Comparison of ENCODE assay signal across 8 mouse cellular contexts in genomic region chr11:69982877-69983276, GRCm38 (mm10). TPM values are rescaled to one million over a fixed set of nuclear protein-coding genes. Genes with fewer than 3 reads are reported as not detected.
DNase-seq lines count a peak whose midpoint lies in the region; ATAC-seq lines count a peak whose summit lies in the region.

No protein-coding gene starts in this region.

- peak overlapping the region; percentile 94 for H3K4me2 ChIP-seq in hindbrain, embryonic 13.5 days
- peak overlapping the region; percentile 80 for H3K4me2 ChIP-seq in midbrain, embryonic 14.5 days (ENCODE audit: low read length)

- no peaks in the 10 kb centered on the region for H3K27me3 ChIP-seq in forebrain, embryonic 10.5 days (ENCODE audit: poor library complexity, severe bottlenecking)
- no peaks in the 10 kb centered on the region for H3K27me3 ChIP-seq in hindbrain, embryonic 13.5 days
- H3K27me3 ChIP-seq in midbrain, embryonic 14.5 days (ENCODE audit: control insufficient read depth, insufficient read depth, low read length): no peaks in the 10 kb centered on the region

- peak; percentile 77 for DNase-seq in gastrocnemius, adult 18-20 months (ENCODE audit: low spot score)
- DNase-seq in gastrocnemius, postnatal 4 days (ENCODE audit: low spot score in 2 of 2): no peak
- DNase-seq in forebrain, embryonic 10.5 days (ENCODE audit: extremely low spot score, low spot score): no peak
- no peak for DNase-seq in midbrain, embryonic 14.5 days
- DNase-seq in layer of hippocampus, adult 9-11 months: no peak
- DNase-seq in urinary bladder, postnatal 10 days (ENCODE audit: low spot score): no peak
- DNase-seq in kidney, adult 11 months: no peak

- 50% methylated on average over 5 of the region's 5 CpGs for WGBS in forebrain, embryonic 10.5 days
- WGBS in hindbrain, embryonic 13.5 days: 35% methylated on average over 5 of the region's 5 CpGs
- 31% methylated on average over 5 of the region's 5 CpGs for WGBS in midbrain, embryonic 14.5 days

- no peaks in the 10 kb centered on the region for H3K9me3 ChIP-seq in forebrain, embryonic 10.5 days
- no peaks in the 10 kb centered on the region for H3K9me3 ChIP-seq in hindbrain, embryonic 13.5 days
- H3K9me3 ChIP-seq in midbrain, embryonic 14.5 days (ENCODE audit: control insufficient read depth, low read length): no peaks in the 10 kb centered on the region

- peaks cover 64% of the 10 kb centered on the region for H3K36me3 ChIP-seq in forebrain, embryonic 10.5 days (replicated peaks)
- peaks cover 36% of the 10 kb centered on the region for H3K36me3 ChIP-seq in hindbrain, embryonic 13.5 days
- peaks cover 44% of the 10 kb centered on the region for H3K36me3 ChIP-seq in midbrain, embryonic 14.5 days (ENCODE audit: control insufficient read depth, insufficient read depth, low read length)

- no peak for ATAC-seq in hindbrain, embryonic 13.5 days (ENCODE audit: low FRiP score)
- no peak for ATAC-seq in midbrain, embryonic 14.5 days (ENCODE audit: low FRiP score, low TSS enrichment)

- H3K4me1 ChIP-seq in forebrain, embryonic 10.5 days: peaks cover 38% of the 10 kb centered on the region
- H3K4me1 ChIP-seq in hindbrain, embryonic 13.5 days (replicated peaks): peaks cover 33% of the 10 kb centered on the region
- H3K4me1 ChIP-seq in midbrain, embryonic 14.5 days (ENCODE audit: control insufficient read depth, insufficient read depth, low read length): peaks cover 33% of the 10 kb centered on the region

- H3K9ac ChIP-seq in hindbrain, embryonic 13.5 days: peak overlapping the region; percentile 98
- peak overlapping the region; percentile 98; the same call in 1 of the 2 replicates for H3K9ac ChIP-seq in midbrain, embryonic 14.5 days (replicated peaks; ENCODE audit: low read length)

- H3K4me3 ChIP-seq in forebrain, embryonic 10.5 days: peak overlapping the region; percentile 99
- H3K4me3 ChIP-seq in hindbrain, embryonic 13.5 days: peak overlapping the region; percentile 99
- H3K4me3 ChIP-seq in midbrain, embryonic 14.5 days (replicated peaks; ENCODE audit: low read depth, low read length): peak overlapping the region; percentile 100; the same call in 1 of the 2 replicates

- H3K27ac ChIP-seq in forebrain, embryonic 10.5 days: peak overlapping the region; percentile 99
- H3K27ac ChIP-seq in hindbrain, embryonic 13.5 days: 0 out of 2 replicates have a peak overlapping the region, but pooled peaks have one; percentile 9
- no peak overlapping the region for H3K27ac ChIP-seq in midbrain, embryonic 14.5 days (replicated peaks; ENCODE audit: low read depth, low read length)

RNA-seq across cellular contexts. Expression of gene Elp5, which starts 0.6 kb away (rescaled TPM):
- 10 to 100 TPM; 35.1 to 35.3 TPM for total RNA-seq in gastrocnemius, adult 18-20 months (2021)
- 10 to 100 TPM; 61.9 to 63.7 TPM for total RNA-seq in gastrocnemius, postnatal 4 days (2021)
- polyA plus RNA-seq in forebrain, embryonic 10.5 days (2016; fragmentation: Nextera tagmentation; extraction: Ambion mirVana): 159 TPM in 2 replicates
- polyA plus RNA-seq in hindbrain, embryonic 13.5 days (2015; fragmentation: Nextera tagmentation; extraction: Ambion mirVana): 149 and 154 TPM in 2 replicates
- 162 and 193 TPM in 2 replicates for polyA plus RNA-seq in midbrain, embryonic 14.5 days (2014; fragmentation: Nextera tagmentation; extraction: Ambion mirVana)

RNA-seq across cellular contexts. Expression of gene Ctdnep1, which starts 1.9 kb away (rescaled TPM):
- total RNA-seq in gastrocnemius, adult 18-20 months (2021): 100 to 1,000 TPM; 222 to 237 TPM
- 100 to 1,000 TPM; 204 to 229 TPM for total RNA-seq in gastrocnemius, postnatal 4 days (2021)
- polyA plus RNA-seq in forebrain, embryonic 10.5 days (2016; fragmentation: Nextera tagmentation; extraction: Ambion mirVana): 21.5 and 23.4 TPM in 2 replicates
- polyA plus RNA-seq in hindbrain, embryonic 13.5 days (2015; fragmentation: Nextera tagmentation; extraction: Ambion mirVana): 22.4 and 22.7 TPM in 2 replicates
- polyA plus RNA-seq in midbrain, embryonic 14.5 days (2014; fragmentation: Nextera tagmentation; extraction: Ambion mirVana): 24.4 and 39.0 TPM in 2 replicates

RNA-seq across cellular contexts. Expression of gene Gabarap, which starts 8.1 kb away (rescaled TPM):
- 100 to 1,000 TPM; 211 to 222 TPM for total RNA-seq in gastrocnemius, adult 18-20 months (2021)
- 100 to 1,000 TPM; 234 to 246 TPM for total RNA-seq in gastrocnemius, postnatal 4 days (2021)
- 318 and 331 TPM in 2 replicates for polyA plus RNA-seq in forebrain, embryonic 10.5 days (2016; fragmentation: Nextera tagmentation; extraction: Ambion mirVana)
- 670 and 709 TPM in 2 replicates for polyA plus RNA-seq in hindbrain, embryonic 13.5 days (2015; fragmentation: Nextera tagmentation; extraction: Ambion mirVana)
- 616 and 626 TPM in 2 replicates for polyA plus RNA-seq in midbrain, embryonic 14.5 days (2014; fragmentation: Nextera tagmentation; extraction: Ambion mirVana)

RNA-seq across cellular contexts. Expression of gene Phf23, which starts 12.7 kb away (rescaled TPM):
- total RNA-seq in gastrocnemius, adult 18-20 months (2021): 10 to 100 TPM; 18.0 to 19.2 TPM
- total RNA-seq in gastrocnemius, postnatal 4 days (2021): 10 to 100 TPM; 31.5 to 34.7 TPM
- polyA plus RNA-seq in forebrain, embryonic 10.5 days (2016; fragmentation: Nextera tagmentation; extraction: Ambion mirVana): 94.5 and 96.2 TPM in 2 replicates
- polyA plus RNA-seq in hindbrain, embryonic 13.5 days (2015; fragmentation: Nextera tagmentation; extraction: Ambion mirVana): 72.9 and 74.8 TPM in 2 replicates
- polyA plus RNA-seq in midbrain, embryonic 14.5 days (2014; fragmentation: Nextera tagmentation; extraction: Ambion mirVana): 41.3 and 48.9 TPM in 2 replicates

RNA-seq across cellular contexts. Expression of gene Dvl2, which starts 17.5 kb away (rescaled TPM):
- total RNA-seq in gastrocnemius, adult 18-20 months (2021): 1 to 10 TPM; 3.5 to 4.3 TPM
- total RNA-seq in gastrocnemius, postnatal 4 days (2021): 10 to 100 TPM; 19.1 to 22.8 TPM
- polyA plus RNA-seq in forebrain, embryonic 10.5 days (2016; fragmentation: Nextera tagmentation; extraction: Ambion mirVana): 44.3 and 51.6 TPM in 2 replicates
- polyA plus RNA-seq in hindbrain, embryonic 13.5 days (2015; fragmentation: Nextera tagmentation; extraction: Ambion mirVana): 26.8 and 28.6 TPM in 2 replicates
- polyA plus RNA-seq in midbrain, embryonic 14.5 days (2014; fragmentation: Nextera tagmentation; extraction: Ambion mirVana): 22.9 and 23.0 TPM in 2 replicates
